8 mouse cellular contexts compared by ENCODE assay signal in genomic region chr13:21919836-21920431, GRCm38 (mm10). TPM values are rescaled to one million over a fixed set of nuclear protein-coding genes. Genes with fewer than 3 reads are reported as not detected.
DNase-seq lines count a peak whose midpoint lies in the region; ATAC-seq and TF ChIP-seq lines count a peak whose summit lies in the region.

No protein-coding gene starts in this region.

- H3K36me3 ChIP-seq in embryonic facial prominence, embryonic 14.5 days (ENCODE audit: control insufficient read depth, insufficient read depth, low read length) = no peaks in the 10 kb centered on the region
- no peaks in the 10 kb centered on the region for H3K36me3 ChIP-seq in liver, embryonic 16.5 days (ENCODE audit: control insufficient read depth, insufficient read depth)
- H3K36me3 ChIP-seq in forebrain, postnatal 0 days (ENCODE audit: insufficient read depth) = no peaks in the 10 kb centered on the region

- H3K9me3 ChIP-seq in embryonic facial prominence, embryonic 14.5 days (ENCODE audit: control insufficient read depth, low read length) = no peaks in the 10 kb centered on the region
- H3K9me3 ChIP-seq in liver, embryonic 16.5 days (replicated peaks; ENCODE audit: control insufficient read depth, low read length) = no peaks in the 10 kb centered on the region
- no peaks in the 10 kb centered on the region for H3K9me3 ChIP-seq in forebrain, postnatal 0 days (ENCODE audit: low read length)

- no peaks in the 10 kb centered on the region for H3K4me1 ChIP-seq in embryonic facial prominence, embryonic 14.5 days (ENCODE audit: control insufficient read depth, insufficient read depth, low read length)
- peaks cover 20% of the 10 kb centered on the region for H3K4me1 ChIP-seq in liver, embryonic 16.5 days (ENCODE audit: control insufficient read depth, low read depth, low read length)
- H3K4me1 ChIP-seq in forebrain, postnatal 0 days (ENCODE audit: insufficient read depth) = peaks cover 3% of the 10 kb centered on the region; the same call in 1 of the 2 replicates

- no peak overlapping the region for H3K4me2 ChIP-seq in embryonic facial prominence, embryonic 14.5 days (ENCODE audit: low read depth, low read length)
- H3K4me2 ChIP-seq in liver, embryonic 16.5 days (ENCODE audit: low read depth, low read length) = peak overlapping the region; percentile 90
- no peak overlapping the region for H3K4me2 ChIP-seq in forebrain, postnatal 0 days (ENCODE audit: low read depth)

- peak overlapping the region; percentile 48; the same call in 1 of the 2 replicates for H3K4me3 ChIP-seq in embryonic facial prominence, embryonic 14.5 days (ENCODE audit: low read depth, low read length)
- H3K4me3 ChIP-seq in liver, embryonic 16.5 days (ENCODE audit: low read depth, low read length) = peak overlapping the region; percentile 67
- H3K4me3 ChIP-seq in forebrain, postnatal 0 days (ENCODE audit: low read depth, low read length) = no peak overlapping the region

- DNase-seq in lung, postnatal 36 days = peak; percentile 13
- DNase-seq in lung, postnatal 14 days = no peak
- peak; percentile 58 for DNase-seq in MN1 (ENCODE audit: low spot score)
- DNase-seq in embryonic facial prominence, embryonic 14.5 days (ENCODE audit: low spot score) = no peak
- DNase-seq in gastrocnemius, adult 18-20 months (ENCODE audit: low spot score) = no peak
- no peak for DNase-seq in kidney, postnatal 25 days
- no peak for DNase-seq in forebrain, postnatal 0 days

- no peak overlapping the region for H3K27ac ChIP-seq in embryonic facial prominence, embryonic 14.5 days (replicated peaks; ENCODE audit: low read depth, low read length)
- H3K27ac ChIP-seq in liver, embryonic 16.5 days (ENCODE audit: low read length) = no peak overlapping the region
- H3K27ac ChIP-seq in forebrain, postnatal 0 days (ENCODE audit: low read depth, low read length) = no peak overlapping the region

- peaks cover 18% of the 10 kb centered on the region for H3K27me3 ChIP-seq in embryonic facial prominence, embryonic 14.5 days (replicated peaks; ENCODE audit: control insufficient read depth, insufficient read depth, low read length)
- peaks cover 6% of the 10 kb centered on the region for H3K27me3 ChIP-seq in liver, embryonic 16.5 days (ENCODE audit: control insufficient read depth, insufficient read depth, low read depth, low read length)
- H3K27me3 ChIP-seq in forebrain, postnatal 0 days (ENCODE audit: insufficient read depth, low read length) = peaks cover 55% of the 10 kb centered on the region

- 4% methylated on average over 11 of the region's 11 CpGs for WGBS in embryonic facial prominence, embryonic 14.5 days
- 3% methylated on average over 11 of the region's 11 CpGs for WGBS in liver, embryonic 16.5 days (ENCODE audit: insufficient replicate concordance)
- WGBS in forebrain, postnatal 0 days = 4% methylated on average over 11 of the region's 11 CpGs

- TF ChIP-seq CTCF in forebrain, postnatal 0 days (IDR thresholded peaks at IDR 0.05; ENCODE audit: low read depth) = no peak

- no peak for ATAC-seq in embryonic facial prominence, embryonic 14.5 days (ENCODE audit: low read depth)
- ATAC-seq in liver, embryonic 16.5 days (ENCODE audit: low read depth) = peak; percentile 25; the same call in 1 of the 2 replicates
- no peak for ATAC-seq in forebrain, postnatal 0 days

- no peak overlapping the region for H3K9ac ChIP-seq in embryonic facial prominence, embryonic 14.5 days (ENCODE audit: low read depth, low read length)
- no peak overlapping the region for H3K9ac ChIP-seq in liver, embryonic 16.5 days (ENCODE audit: low read depth, low read length)
- H3K9ac ChIP-seq in forebrain, postnatal 0 days = no peak overlapping the region

RNA-seq across cellular contexts. Expression of gene Zfp184, which starts 25.0 kb away (rescaled TPM):
- 7.6 and 8.9 TPM in 2 replicates for polyA plus RNA-seq in embryonic facial prominence, embryonic 14.5 days (2014; fragmentation: Nextera tagmentation; extraction: Ambion mirVana)
- polyA plus RNA-seq in liver, embryonic 16.5 days (2015; fragmentation: Nextera tagmentation; extraction: Ambion mirVana) = 0.55 and 0.56 TPM in 2 replicates
- total RNA-seq in gastrocnemius, adult 18-20 months (2021) = under 1 TPM; 0.48 to 0.69 TPM
- total RNA-seq in forebrain, postnatal 0 days (2014; rRNA removed) = 20.7 and 21.6 TPM in 2 replicates
- polyA plus RNA-seq in forebrain, postnatal 0 days (2015; fragmentation: Nextera tagmentation; extraction: Ambion mirVana) = 15.3 and 17.2 TPM in 2 replicates

Comparison
In these comparisons a context has a peak if more than half of its experiments do, and no peak if none do; other contexts are left out.
1. DNase-seq: peak in lung, postnatal 36 days (single experiment) and MN1 (single experiment); none in lung, postnatal 14 days (single experiment), embryonic facial prominence, embryonic 14.5 days (single experiment), gastrocnemius, adult 18-20 months (single experiment), kidney, postnatal 25 days (0 of 2) and forebrain, postnatal 0 days (single experiment).